Mouse (Mus musculus) left cerebral cortex, adult 2 months (tissue): ENCODE measurements at regions not wholly inside any gene's neighbourhood (a gene's known extent, or its start where the extent isn't known, plus 50 kb on each side); places are given as distances from the start of the nearest gene placed in this dataset.

Experiments used
- DNase-seq, 2 experiments: peaks; one replicate each; pipeline ENCODE4 v3.0.0; 2021 to 2022; ENCODE audit warnings: low spot score in 2 of 2, mixed read lengths in 1 of 2; ENCODE audit errors: extremely low spot score in 1 of 2
- H3K27ac ChIP-seq: fragments of 200-600 bp; 2 replicates; pipeline ENCODE4 v1.8.1; 2022
- H3K4me3 ChIP-seq: fragments of 200-600 bp; 2 replicates; pipeline ENCODE4 v1.8.1; 2022
- CTCF ChIP-seq: fragments of 200-600 bp; IDR thresholded peaks from 2 replicates; pipeline ENCODE4 v1.8.1; 2022; ENCODE audit warnings: antibody characterized with exemption, mild to moderate bottlenecking, moderate library complexity
- intact Hi-C: fragments of 180-260 bp; cut with DNase I; formaldehyde crosslinking; loops from one replicate; pipeline ENCODE4 v1.15.1; 2025

GRCm38 (mm10) chr12:66157630-66158292 is 126.4 kb downstream of the Rpl10l start:
- Histone ChIP-seq H3K4me3 (no peak overlapping the region), H3K27ac (peak overlapping the region; percentile 8; the same call in 1 of the 2 replicates)
- no peak for TF ChIP-seq CTCF
- intact Hi-C loops = loop anchor here (10.0 kb wide), 1 partner anchor 963 kb away; no protein-coding TSS in a partner anchor
- DNase-seq = no peak

GRCm38 (mm10) chr12:66156980-66157629 is 127.1 kb downstream of the Rpl10l start:
- no peak for TF ChIP-seq CTCF
- no peak for DNase-seq
- intact Hi-C loops = loop anchor here (10.0 kb wide), 1 partner anchor 962 kb away; no protein-coding TSS in a partner anchor

GRCm38 (mm10) chr12:66130909-66131308 is 153.3 kb downstream of the Rpl10l start:
- Histone ChIP-seq H3K27ac (no peak overlapping the region), H3K4me3 (no peak overlapping the region)
- peak; percentile 55 for TF ChIP-seq CTCF
- no peak for DNase-seq
- intact Hi-C loops = no loop called here

More at GRCm38 (mm10) chr12:66156980-66157629, 127.1 kb downstream of the Rpl10l start:
- Histone ChIP-seq H3K27ac (no peak overlapping the region; the same call in 1 of the 2 replicates), H3K4me3 (no peak overlapping the region)

- DNase-seq = no peak
- no peak for TF ChIP-seq CTCF
- H3K27ac ChIP-seq = no peak overlapping the region
- intact Hi-C loops = no loop called here
- no peak overlapping the region for H3K4me3 ChIP-seq
Measured at GRCm38 (mm10) chr12:66119565-66119964, 164.6 kb downstream of the Rpl10l start.

- TF ChIP-seq CTCF = no peak
- no peak for DNase-seq
- Histone ChIP-seq H3K4me3 (no peak overlapping the region), H3K27ac (no peak overlapping the region)
- intact Hi-C loops = no loop called here
Measured at GRCm38 (mm10) chr12:66090806-66091447, 193.3 kb downstream of the Rpl10l start.

- intact Hi-C loops = no loop called here
- H3K27ac ChIP-seq = no peak overlapping the region
- no peak for TF ChIP-seq CTCF
- H3K4me3 ChIP-seq = no peak overlapping the region
- no peak for DNase-seq
Measured at GRCm38 (mm10) chr12:66060326-66060725, 223.9 kb downstream of the Rpl10l start.

GRCm38 (mm10) chr12:66055206-66055605 is 229.0 kb downstream of the Rpl10l start:
- no peak for DNase-seq
- TF ChIP-seq CTCF = no peak
- H3K27ac ChIP-seq = no peak overlapping the region
- intact Hi-C loops = no loop called here
- H3K4me3 ChIP-seq = no peak overlapping the region

- intact Hi-C loops = no loop called here
- no peak overlapping the region for H3K27ac ChIP-seq
- H3K4me3 ChIP-seq = no peak overlapping the region
- TF ChIP-seq CTCF = no peak
- no peak for DNase-seq
Measured at GRCm38 (mm10) chr12:66048936-66049335, 235.3 kb downstream of the Rpl10l start.

- DNase-seq = peak in 1 of 2 experiments; percentile 9
- intact Hi-C loops = no loop called here
- no peak for TF ChIP-seq CTCF
- Histone ChIP-seq H3K4me3 (no peak overlapping the region), H3K27ac (no peak overlapping the region)
Measured at GRCm38 (mm10) chr12:66036281-66036680, 247.9 kb downstream of the Rpl10l start.

- intact Hi-C loops = no loop called here
- no peak for TF ChIP-seq CTCF
- no peak overlapping the region for H3K27ac ChIP-seq
- no peak overlapping the region for H3K4me3 ChIP-seq
- DNase-seq = no peak
Measured at GRCm38 (mm10) chr12:66027535-66027934, 256.7 kb downstream of the Rpl10l start.

GRCm38 (mm10) chr12:66012706-66013105 is 271.5 kb downstream of the Rpl10l start:
- intact Hi-C loops = no loop called here
- no peak for TF ChIP-seq CTCF
- DNase-seq = no peak
- Histone ChIP-seq H3K27ac (no peak overlapping the region), H3K4me3 (no peak overlapping the region)
